Mouse (Mus musculus): Measurements from ENCODE around the gene Tyw3.

GRCm38 (mm10) chr3:154584351-154584750 lies 12.6 kb downstream of the Tyw3 start:
- no peak for TF ChIP-seq CTCF (IDR thresholded peaks at IDR 0.05; ENCODE audit: control insufficient read depth, insufficient read depth, insufficient replicate concordance, low read depth, low read length)
- no peak for TF ChIP-seq POLR2A (IDR thresholded peaks at IDR 0.05; ENCODE audit: control insufficient read depth, low read depth, low read length)
